Mouse (Mus musculus) lung, postnatal 0 days (tissue): ENCODE measurements around the gene Ap4b1.

ENCODE experiments used
- CTCF ChIP-seq: IDR thresholded peaks from 2 replicates; pipeline ENCODE4 v1.5.1; 2016; ENCODE audit warnings: antibody characterized with exemption, mild to moderate bottlenecking
- EP300 ChIP-seq: IDR thresholded peaks from 2 replicates; pipeline ENCODE4 v1.6.1; 2016; ENCODE audit warnings: antibody characterized with exemption, mild to moderate bottlenecking, control low read depth

GRCm38 (mm10) chr3:103850644-103851363 is 41.5 kb downstream of the Ap4b1 start:
- no peak for TF ChIP-seq EP300
- no peak for TF ChIP-seq CTCF
